Mouse (Mus musculus) small intestine, adult 2 months (tissue): ENCODE data around the gene Nckap1l.

Experiments
- CTCF ChIP-seq: fragments of 200-500 bp; IDR thresholded peaks from 2 replicates; pipeline ENCODE4 v1.5.1; 2012; ENCODE audit warnings: low read depth, mild to moderate bottlenecking, control low read depth, inconsistent platforms, low read length, moderate library complexity, mixed read lengths; ENCODE audit not compliant: insufficient replicate concordance, insufficient read length; ENCODE audit errors: extremely low read depth
- POLR2A ChIP-seq: fragments of 200-500 bp; IDR thresholded peaks from 2 replicates; pipeline ENCODE4 v1.6.1; 2012; ENCODE audit warnings: low read depth, mild to moderate bottlenecking, control low read depth, inconsistent platforms, low read length, moderate library complexity

- TF ChIP-seq CTCF (no peak), POLR2A (no peak)
These were observed 82.2 kb downstream of the Nckap1l start for GRCm38 (mm10) chr15:103535786-103536185.
